Mouse (Mus musculus): ENCODE data around the gene Dnajc30. TPM values are rescaled to one million over a fixed set of nuclear protein-coding genes. Genes with fewer than 3 reads are reported as not detected.

Gene Dnajc30
- polyA plus RNA-seq (2011; ENCODE audit: insufficient read length, low read depth, missing spikeins) = 15.2 and 18.1 TPM in 2 replicates

GRCm38 (mm10) chr5:135063629-135064381, at the start of gene Dnajc30:
Gene Dnajc30 (plus strand): TSS chr5:135064202.
- no peaks in the 10 kb centered on the region for H3K4me1 ChIP-seq (ENCODE audit: control insufficient read depth, insufficient read depth, low read length)
- H3K4me3 ChIP-seq (ENCODE audit: insufficient read depth, low read length) = peak within 1 kb of the TSS; percentile 89
- H3K27ac ChIP-seq (ENCODE audit: insufficient read depth, low read length) = no peak within 1 kb of the TSS
- TF ChIP-seq CTCF (IDR thresholded peaks at IDR 0.05; ENCODE audit: borderline replicate concordance, insufficient read depth, low read length) = no peak
- peak; percentile 86 for TF ChIP-seq POLR2A (IDR thresholded peaks at IDR 0.05; ENCODE audit: low read depth, low read length)

GRCm38 (mm10) chr5:135015497-135015896, 48.5 kb upstream of the Dnajc30 start:
- Histone ChIP-seq H3K4me3 (ENCODE audit: insufficient read depth, low read length) (no peak overlapping the region), H3K4me1 (ENCODE audit: control insufficient read depth, insufficient read depth, low read length) (no peaks in the 10 kb centered on the region; the same call in 1 of the 2 replicates), H3K27ac (ENCODE audit: insufficient read depth, low read length) (no peak overlapping the region)
- TF ChIP-seq CTCF (IDR thresholded peaks at IDR 0.05; ENCODE audit: borderline replicate concordance, insufficient read depth, low read length) (peak; percentile 94), POLR2A (IDR thresholded peaks at IDR 0.05; ENCODE audit: low read depth, low read length) (no peak)

GRCm38 (mm10) chr5:135016224-135016759, 47.7 kb upstream of the Dnajc30 start:
- no peak overlapping the region for H3K27ac ChIP-seq (ENCODE audit: insufficient read depth, low read length)
- H3K4me3 ChIP-seq (ENCODE audit: insufficient read depth, low read length) = no peak overlapping the region
- no peak for TF ChIP-seq CTCF (IDR thresholded peaks at IDR 0.05; ENCODE audit: borderline replicate concordance, insufficient read depth, low read length)
- no peak for TF ChIP-seq POLR2A (IDR thresholded peaks at IDR 0.05; ENCODE audit: low read depth, low read length)

DNA sequence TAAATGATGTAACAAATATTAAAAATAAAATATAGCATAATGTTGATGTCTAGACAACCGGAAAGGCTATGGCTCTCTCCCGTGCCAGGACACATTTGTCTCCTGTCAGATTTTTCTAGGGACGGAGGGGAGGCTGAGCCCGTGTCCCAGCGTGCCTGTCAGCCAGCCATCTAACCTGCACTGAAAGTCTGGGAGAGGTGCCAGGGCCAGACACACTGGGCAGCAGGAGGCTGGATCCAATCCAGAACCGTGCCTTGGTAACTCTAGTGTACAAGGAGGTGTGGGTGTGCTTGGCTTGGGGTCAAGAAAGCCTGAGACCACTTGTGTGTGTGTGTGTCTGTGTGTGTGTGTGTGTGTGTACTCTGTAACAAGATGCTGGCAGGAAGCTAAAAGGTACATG, 42.2 kb upstream of the Dnajc30 start:
- Histone ChIP-seq H3K4me3 (ENCODE audit: insufficient read depth, low read length) (no peak overlapping the region), H3K27ac (ENCODE audit: insufficient read depth, low read length) (no peak overlapping the region)
- no peak for TF ChIP-seq POLR2A (IDR thresholded peaks at IDR 0.05; ENCODE audit: low read depth, low read length)
- no peak for TF ChIP-seq CTCF (IDR thresholded peaks at IDR 0.05; ENCODE audit: borderline replicate concordance, insufficient read depth, low read length)

More at GRCm38 (mm10) chr5:135016224-135016759, 47.7 kb upstream of the Dnajc30 start:
- no peaks in the 10 kb centered on the region for H3K4me1 ChIP-seq (ENCODE audit: control insufficient read depth, insufficient read depth, low read length)

GRCm38 (mm10) chr5:135023344-135024173, 40.4 kb upstream of the Dnajc30 start, which contains the start of gene Stx1a:
Gene Stx1a (plus strand): TSS chr5:135023482.
- Histone ChIP-seq H3K4me3 (ENCODE audit: insufficient read depth, low read length) (peak within 1 kb of the TSS; percentile 74), H3K4me1 (ENCODE audit: control insufficient read depth, insufficient read depth, low read length) (peaks cover 6% of the 10 kb centered on the region), H3K27ac (ENCODE audit: insufficient read depth, low read length) (no peak within 1 kb of the TSS)
- TF ChIP-seq POLR2A (IDR thresholded peaks at IDR 0.05; ENCODE audit: low read depth, low read length) (peak; percentile 90), CTCF (IDR thresholded peaks at IDR 0.05; ENCODE audit: borderline replicate concordance, insufficient read depth, low read length) (no peak)

More for the DNA sequence above, 42.2 kb upstream of the Dnajc30 start:
- H3K4me1 ChIP-seq (ENCODE audit: control insufficient read depth, insufficient read depth, low read length) = peaks cover 6% of the 10 kb centered on the region

DNA sequence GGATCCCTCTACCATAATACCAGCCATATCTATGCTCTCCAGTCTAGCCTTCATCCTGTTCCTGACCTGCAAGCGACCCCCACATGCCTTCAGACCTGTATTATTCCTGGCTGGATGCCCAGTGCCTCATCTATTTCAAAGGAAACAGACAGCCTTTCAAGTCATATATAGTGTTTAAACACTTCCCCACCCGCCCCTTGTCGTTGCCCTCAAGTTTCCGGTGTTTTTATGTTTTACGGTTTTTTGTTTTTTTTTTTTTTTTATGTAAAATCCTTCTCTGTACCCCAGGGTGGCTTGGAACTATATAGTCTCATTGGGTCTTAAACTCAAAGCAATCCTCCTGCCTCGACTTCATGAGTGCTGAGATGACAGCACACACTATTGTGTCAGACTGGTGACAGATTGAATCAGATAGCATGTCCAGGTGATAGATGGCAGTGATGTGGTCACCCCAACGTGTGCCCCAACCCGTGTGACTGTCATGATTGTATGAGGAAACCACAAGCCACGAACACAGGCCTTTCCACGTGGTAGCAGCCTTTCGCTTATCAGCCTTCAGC, 39.3 kb upstream of the Dnajc30 start:
- TF ChIP-seq CTCF (IDR thresholded peaks at IDR 0.05; ENCODE audit: borderline replicate concordance, insufficient read depth, low read length) (no peak), POLR2A (IDR thresholded peaks at IDR 0.05; ENCODE audit: low read depth, low read length) (no peak)
- H3K27ac ChIP-seq (ENCODE audit: insufficient read depth, low read length) = no peak overlapping the region
- peaks cover 13% of the 10 kb centered on the region for H3K4me1 ChIP-seq (ENCODE audit: control insufficient read depth, insufficient read depth, low read length)
- peak overlapping the region; percentile 74 for H3K4me3 ChIP-seq (ENCODE audit: insufficient read depth, low read length)

GRCm38 (mm10) chr5:135025899-135026298, 38.1 kb upstream of the Dnajc30 start:
- Histone ChIP-seq H3K4me1 (ENCODE audit: control insufficient read depth, insufficient read depth, low read length) (peaks cover 14% of the 10 kb centered on the region), H3K27ac (ENCODE audit: insufficient read depth, low read length) (no peak overlapping the region), H3K4me3 (ENCODE audit: insufficient read depth, low read length) (no peak overlapping the region)
- TF ChIP-seq POLR2A (IDR thresholded peaks at IDR 0.05; ENCODE audit: low read depth, low read length) = no peak
- no peak for TF ChIP-seq CTCF (IDR thresholded peaks at IDR 0.05; ENCODE audit: borderline replicate concordance, insufficient read depth, low read length)

DNA sequence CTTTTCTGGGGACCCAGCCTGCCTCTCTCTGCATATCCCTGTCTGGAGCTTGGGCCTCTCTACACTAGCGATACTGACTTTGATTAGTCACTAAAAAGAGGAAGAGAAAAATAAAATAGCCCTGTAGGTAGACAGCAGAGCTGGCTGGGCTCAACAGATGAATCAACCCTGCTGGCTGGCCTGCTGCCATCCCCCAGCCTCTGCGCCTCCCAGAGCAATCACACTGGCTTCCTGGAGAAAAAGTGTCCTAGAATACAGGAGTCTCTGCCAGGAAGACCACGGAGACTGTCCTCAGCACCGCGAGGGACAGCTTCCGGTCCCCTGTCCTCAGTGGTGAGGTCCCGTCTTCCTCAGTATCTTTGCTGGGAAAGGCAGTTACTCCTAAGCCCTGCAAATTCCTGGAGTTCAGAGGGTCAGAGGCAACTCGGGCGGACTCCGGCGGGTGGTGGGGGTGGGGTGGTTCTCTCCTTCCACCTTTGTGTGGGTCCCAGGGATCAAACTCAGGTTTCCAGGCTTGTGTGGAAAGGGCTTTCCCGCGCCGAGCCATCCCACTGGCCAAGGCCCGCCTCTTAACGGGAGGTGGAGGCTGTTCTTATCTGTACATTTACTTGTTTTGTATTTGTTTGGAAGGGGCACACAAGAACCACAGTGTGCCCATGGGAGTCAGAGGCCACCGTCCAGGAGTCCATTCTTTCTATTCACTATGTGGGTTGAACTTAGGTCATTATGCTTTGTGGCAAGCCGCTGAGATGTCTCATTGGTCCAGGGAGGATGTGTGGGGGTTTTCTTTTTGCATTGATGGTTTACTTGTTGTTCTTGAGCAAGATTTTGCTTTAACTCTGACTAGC, 34.8 kb upstream of the Dnajc30 start:
- TF ChIP-seq CTCF (IDR thresholded peaks at IDR 0.05; ENCODE audit: borderline replicate concordance, insufficient read depth, low read length) = no peak
- TF ChIP-seq POLR2A (IDR thresholded peaks at IDR 0.05; ENCODE audit: low read depth, low read length) = no peak
- peak overlapping the region; percentile 29 for H3K4me3 ChIP-seq (ENCODE audit: insufficient read depth, low read length)
- H3K4me1 ChIP-seq (ENCODE audit: control insufficient read depth, insufficient read depth, low read length) = peaks cover 14% of the 10 kb centered on the region
- H3K27ac ChIP-seq (ENCODE audit: insufficient read depth, low read length) = peak overlapping the region; percentile 74
